Mouse (Mus musculus) intestine, embryonic 14.5 days (tissue): ENCODE measurements around the gene Htr3b. TPM values are rescaled to one million over a fixed set of nuclear protein-coding genes. Genes with fewer than 3 reads are reported as not detected.

Experiments used
- ATAC-seq: fragments of 200-750 bp; cut with Nextera tagmentation; replicated peaks from 2 replicates; pipeline ENCODE4 v1.8.0; 2017; ENCODE audit warnings: low read depth, moderate number of reproducible peaks, moderate TSS enrichment, moderate library complexity; ENCODE audit not compliant: low FRiP score, low TSS enrichment
- DNase-seq: peaks from one replicate; pipeline ENCODE4 v3.0.0-alpha.2; 2018; ENCODE audit warnings: low spot score
- H3K27ac ChIP-seq: fragments of 300-500 bp; sonication (generic); 2 replicates; pipeline ENCODE4 v1.5.1; 2014; ENCODE audit warnings: low read depth, mild to moderate bottlenecking, control low read depth
- H3K27me3 ChIP-seq: fragments of 300-500 bp; sonication (generic); replicated peaks from 2 replicates; pipeline ENCODE4 v1.6.1; 2014; ENCODE audit warnings: low read length, control low read depth; ENCODE audit not compliant: control insufficient read depth, insufficient read depth
- H3K36me3 ChIP-seq: fragments of 300-500 bp; sonication (generic); 2 replicates; pipeline ENCODE4 v1.6.1; 2014; ENCODE audit warnings: low read length, control low read depth; ENCODE audit not compliant: control insufficient read depth, insufficient read depth
- H3K4me1 ChIP-seq: fragments of 300-500 bp; sonication (generic); replicated peaks from 2 replicates; pipeline ENCODE4 v1.6.1; 2014; ENCODE audit warnings: low read length, control low read depth, mixed read lengths; ENCODE audit not compliant: control insufficient read depth, insufficient read depth
- H3K4me2 ChIP-seq: fragments of 300-500 bp; sonication (generic); 2 replicates; pipeline ENCODE4 v1.6.1; 2014; ENCODE audit warnings: low read length
- H3K4me3 ChIP-seq: fragments of 300-500 bp; sonication (generic); 2 replicates; pipeline ENCODE4 v1.5.1; 2014; ENCODE audit warnings: low read depth, low read length, control low read depth, mixed read lengths
- H3K9ac ChIP-seq: fragments of 300-500 bp; sonication (generic); 2 replicates; pipeline ENCODE4 v1.6.1; 2014; ENCODE audit warnings: mild to moderate bottlenecking, low read length
- H3K9me3 ChIP-seq: fragments of 300-500 bp; sonication (generic); 2 replicates; pipeline ENCODE4 v1.6.1; 2016; ENCODE audit warnings: low read length, control low read depth; ENCODE audit not compliant: control insufficient read depth
- WGBS: fragments of 180-500 bp; shearing (Covaris S2); extraction: QIAGEN DNeasy Blood & Tissue Kit; methylation state at CpG from one replicate; pipeline ENCODE4 v1.1.7; 2014; 5-methylcytosine and 5-hydroxymethylcytosine counted together
- polyA plus RNA-seq: library from polyadenylated mRNA; unstranded; fragments of >200 nt; fragmentation: Nextera tagmentation; extraction: Ambion mirVana; gene quantifications from 2 replicates; pipeline ENCODE4 v1.2.1, GENCODE M21; 2014

The Htr3b gene
- polyA plus RNA-seq, 1 experiment from 2014 or later, result 2.3 TPM

DNA sequence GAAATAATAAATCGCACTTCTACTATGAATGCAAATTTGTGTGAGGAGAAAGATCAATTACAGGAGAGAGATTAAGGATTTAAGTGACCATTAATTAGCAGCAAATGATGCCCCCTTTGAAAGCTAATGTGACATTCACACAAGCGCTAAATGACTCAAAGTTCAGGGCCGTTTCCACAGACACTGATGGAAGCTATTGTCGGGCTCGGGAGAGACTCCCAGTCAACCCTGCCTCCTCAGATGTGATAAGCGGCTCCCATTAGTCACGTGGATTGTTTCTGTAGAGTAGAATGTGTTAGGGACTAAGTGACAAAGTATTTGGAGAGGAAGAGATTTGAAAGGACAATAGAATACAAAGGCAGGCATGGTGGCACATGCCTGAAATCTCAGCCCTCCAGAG lies 2.7 kb downstream of the Htr3b start:
- no peak overlapping the region for H3K27ac ChIP-seq
- H3K9me3 ChIP-seq, result no peaks in the 10 kb centered on the region
- no peak for DNase-seq
- 0 out of 2 replicates have a peak, but pooled peaks cover 8% of the 10 kb centered on the region for H3K27me3 ChIP-seq
- no peaks in the 10 kb centered on the region for H3K4me1 ChIP-seq
- no peak overlapping the region for H3K9ac ChIP-seq
- no peak overlapping the region for H3K4me3 ChIP-seq
- no peaks in the 10 kb centered on the region for H3K36me3 ChIP-seq
- H3K4me2 ChIP-seq, result no peak overlapping the region
- WGBS, result 44% methylated on average over 7 of the region's 7 CpGs
- no peak for ATAC-seq

DNA sequence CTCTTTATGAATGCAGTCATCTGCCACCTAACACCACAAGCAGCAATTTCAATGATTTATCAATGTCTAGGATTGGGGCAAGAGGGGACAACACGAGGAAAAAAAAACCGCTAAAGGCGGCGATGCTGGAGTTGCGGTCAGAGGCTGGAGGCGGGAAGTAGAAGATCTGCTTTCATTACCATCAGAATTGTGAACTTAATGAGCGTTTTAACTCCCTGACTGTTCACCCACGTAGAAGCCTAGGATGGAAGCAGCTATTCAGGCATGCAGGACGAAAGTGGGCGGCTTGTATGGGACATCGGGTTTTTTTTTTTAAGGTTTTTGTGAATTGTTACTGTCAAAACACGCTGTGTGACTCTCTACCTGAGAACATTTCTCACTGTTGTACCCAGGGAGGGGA lies 3.5 kb downstream of the Htr3b start:
- DNase-seq (no peak), ATAC-seq (no peak)
- 40% methylated on average over 12 of the region's 12 CpGs for WGBS
- Histone ChIP-seq H3K36me3 (no peaks in the 10 kb centered on the region), H3K4me3 (no peak overlapping the region), H3K4me2 (no peak overlapping the region), H3K27ac (no peak overlapping the region), H3K4me1 (no peaks in the 10 kb centered on the region), H3K9ac (no peak overlapping the region), H3K9me3 (no peaks in the 10 kb centered on the region), H3K27me3 (0 out of 2 replicates have a peak, but pooled peaks cover 8% of the 10 kb centered on the region)

DNA sequence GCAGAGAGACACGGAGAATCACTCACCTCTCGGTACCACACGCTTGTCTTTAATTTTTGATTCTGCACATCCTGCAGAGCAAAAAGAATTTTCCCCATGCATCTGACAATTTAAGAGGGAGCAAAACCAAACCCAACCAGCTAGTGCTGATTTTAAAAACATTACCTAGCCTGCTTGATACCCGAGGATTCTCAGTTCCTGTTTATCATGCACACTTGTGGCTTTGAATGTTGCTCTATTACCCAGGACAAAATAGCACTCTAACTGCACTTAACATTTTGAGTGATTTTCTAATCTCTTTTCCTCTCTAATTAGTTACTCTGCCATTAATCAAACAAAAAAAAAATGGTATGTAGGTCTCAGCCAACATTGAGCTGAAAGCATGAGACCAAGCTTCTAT lies 17.2 kb downstream of the Htr3b start:
- Histone ChIP-seq H3K9ac (no peak overlapping the region), H3K4me1 (no peaks in the 10 kb centered on the region), H3K9me3 (no peaks in the 10 kb centered on the region), H3K27me3 (no peaks in the 10 kb centered on the region), H3K4me3 (no peak overlapping the region), H3K27ac (no peak overlapping the region), H3K4me2 (no peak overlapping the region), H3K36me3 (no peaks in the 10 kb centered on the region)
- WGBS, result 86% methylated on average over 4 of the region's 4 CpGs
- no peak for DNase-seq
- ATAC-seq, result no peak

DNA sequence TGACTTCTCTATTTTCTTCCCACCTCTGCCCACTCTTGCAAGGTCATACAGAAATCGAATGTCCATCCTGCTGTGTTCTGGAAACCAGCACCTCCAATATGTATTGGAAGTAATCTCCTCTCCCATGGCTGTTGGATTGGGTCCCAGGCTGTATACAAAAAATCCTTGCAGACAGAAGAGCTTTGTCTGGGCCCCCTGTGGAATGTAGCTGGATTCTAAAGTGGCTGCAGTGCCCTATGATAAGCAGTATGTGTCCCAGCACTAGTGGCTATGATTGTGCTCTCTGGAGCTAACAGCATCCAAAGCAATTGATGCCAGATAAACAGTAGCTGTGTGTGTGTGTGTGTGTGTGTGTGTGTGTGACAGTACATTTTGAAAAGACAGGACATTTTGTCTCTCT lies 22.4 kb downstream of the Htr3b start:
- DNase-seq, result no peak
- Histone ChIP-seq H3K4me1 (no peaks in the 10 kb centered on the region), H3K36me3 (no peaks in the 10 kb centered on the region), H3K27me3 (no peaks in the 10 kb centered on the region), H3K4me3 (no peak overlapping the region), H3K4me2 (no peak overlapping the region), H3K9ac (no peak overlapping the region), H3K9me3 (no peaks in the 10 kb centered on the region), H3K27ac (no peak overlapping the region)
- 79% methylated on average over 1 of the region's 1 CpGs for WGBS
- no peak for ATAC-seq

DNA sequence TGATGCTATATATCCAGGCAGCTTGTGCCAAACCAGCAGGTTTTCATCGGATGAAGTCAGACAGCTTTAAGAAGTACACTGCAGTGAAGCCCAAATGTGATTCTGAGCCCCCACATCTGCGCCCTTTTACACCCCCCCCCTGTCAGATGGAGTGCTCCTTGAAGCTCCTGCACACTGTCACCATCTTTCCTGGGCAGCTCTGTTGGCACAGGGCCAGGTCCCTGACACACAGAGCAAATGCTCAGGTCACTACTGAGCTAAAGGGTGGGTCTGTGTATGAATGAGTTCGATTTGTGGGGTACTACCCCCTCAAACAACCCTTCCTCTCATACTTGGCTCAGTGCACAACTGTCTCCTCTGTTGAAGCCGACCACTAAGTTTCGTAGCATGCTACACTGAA lies 35.4 kb downstream of the Htr3b start:
- no peak overlapping the region for H3K4me3 ChIP-seq
- 64% methylated on average over 5 of the region's 5 CpGs for WGBS
- H3K9ac ChIP-seq, result no peak overlapping the region
- H3K27me3 ChIP-seq, result no peaks in the 10 kb centered on the region; the same call in 1 of the 2 replicates
- no peak for ATAC-seq
- H3K4me1 ChIP-seq, result no peaks in the 10 kb centered on the region
- H3K36me3 ChIP-seq, result no peaks in the 10 kb centered on the region
- H3K4me2 ChIP-seq, result no peak overlapping the region
- H3K27ac ChIP-seq, result no peak overlapping the region
- DNase-seq, result no peak
- no peaks in the 10 kb centered on the region for H3K9me3 ChIP-seq

DNA sequence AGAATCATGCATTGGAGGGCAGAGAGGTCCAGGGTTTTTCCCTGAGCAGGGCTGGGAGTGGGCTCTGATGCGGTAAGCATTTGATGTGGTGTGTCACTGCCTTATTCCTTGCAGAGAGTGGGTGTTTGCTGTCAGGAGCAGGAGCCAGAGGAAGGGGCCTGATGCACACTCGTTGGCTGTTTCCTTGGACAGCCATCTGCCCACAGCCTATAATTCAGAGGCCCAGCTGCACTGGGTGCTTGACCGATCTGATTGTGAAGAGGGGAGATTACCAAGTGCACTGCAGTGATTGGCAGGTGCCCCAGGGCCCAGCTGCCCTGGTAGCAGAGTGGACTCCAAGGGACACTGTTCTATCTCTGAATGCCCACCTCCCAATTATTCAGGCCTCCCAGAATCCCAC lies 36.0 kb downstream of the Htr3b start:
- ATAC-seq, result no peak
- no peaks in the 10 kb centered on the region; the same call in 1 of the 2 replicates for H3K27me3 ChIP-seq
- no peak overlapping the region for H3K9ac ChIP-seq
- DNase-seq, result no peak
- no peaks in the 10 kb centered on the region for H3K9me3 ChIP-seq
- 67% methylated on average over 3 of the region's 3 CpGs for WGBS
- H3K4me3 ChIP-seq, result no peak overlapping the region
- no peak overlapping the region for H3K4me2 ChIP-seq
- H3K4me1 ChIP-seq, result no peaks in the 10 kb centered on the region
- H3K36me3 ChIP-seq, result no peaks in the 10 kb centered on the region
- no peak overlapping the region for H3K27ac ChIP-seq

DNA sequence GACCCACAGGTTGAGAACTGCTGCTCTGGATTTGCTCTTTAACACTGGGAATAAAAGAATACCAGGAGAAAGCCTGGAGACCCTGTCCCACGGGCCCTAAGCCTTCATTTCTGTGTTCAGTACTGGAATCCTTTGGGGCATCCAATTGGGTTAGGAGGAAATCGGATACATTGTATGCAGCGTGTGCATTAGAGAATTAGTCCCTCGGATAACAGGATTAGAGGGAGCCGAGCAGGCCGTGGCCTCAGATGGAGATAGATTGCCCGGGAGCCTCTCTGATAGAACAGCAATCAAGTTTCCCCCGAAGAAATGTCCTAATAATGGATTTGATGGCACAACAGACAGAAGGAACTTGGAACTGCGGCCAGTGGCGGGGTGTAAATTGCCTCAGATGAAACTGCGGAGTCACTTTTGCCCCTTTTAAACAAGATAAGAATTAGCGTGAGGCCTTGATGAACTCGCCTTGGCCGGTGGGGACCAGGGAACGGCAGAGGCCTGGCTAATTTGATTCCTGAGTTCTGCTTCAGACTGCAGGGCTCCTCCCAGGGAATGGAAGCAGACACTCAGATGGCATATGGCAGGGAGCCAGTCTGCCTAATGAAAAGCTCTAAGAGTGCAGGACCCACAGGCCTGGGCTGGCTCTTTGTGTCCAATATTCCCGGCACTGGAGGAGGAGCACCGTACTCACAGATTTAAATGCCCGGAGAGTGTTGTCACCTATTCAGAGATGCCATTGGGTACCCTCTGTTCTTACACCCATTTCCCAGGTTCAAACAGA lies 48.6 kb downstream of the Htr3b start:
- Histone ChIP-seq H3K4me2 (no peak overlapping the region), H3K9ac (no peak overlapping the region), H3K4me3 (no peak overlapping the region), H3K27ac (no peak overlapping the region), H3K9me3 (no peaks in the 10 kb centered on the region), H3K36me3 (no peaks in the 10 kb centered on the region), H3K4me1 (no peaks in the 10 kb centered on the region), H3K27me3 (no peaks in the 10 kb centered on the region)
- ATAC-seq (no peak), DNase-seq (peak; percentile 55)
- WGBS, result 64% methylated on average over 18 of the region's 18 CpGs

DNA sequence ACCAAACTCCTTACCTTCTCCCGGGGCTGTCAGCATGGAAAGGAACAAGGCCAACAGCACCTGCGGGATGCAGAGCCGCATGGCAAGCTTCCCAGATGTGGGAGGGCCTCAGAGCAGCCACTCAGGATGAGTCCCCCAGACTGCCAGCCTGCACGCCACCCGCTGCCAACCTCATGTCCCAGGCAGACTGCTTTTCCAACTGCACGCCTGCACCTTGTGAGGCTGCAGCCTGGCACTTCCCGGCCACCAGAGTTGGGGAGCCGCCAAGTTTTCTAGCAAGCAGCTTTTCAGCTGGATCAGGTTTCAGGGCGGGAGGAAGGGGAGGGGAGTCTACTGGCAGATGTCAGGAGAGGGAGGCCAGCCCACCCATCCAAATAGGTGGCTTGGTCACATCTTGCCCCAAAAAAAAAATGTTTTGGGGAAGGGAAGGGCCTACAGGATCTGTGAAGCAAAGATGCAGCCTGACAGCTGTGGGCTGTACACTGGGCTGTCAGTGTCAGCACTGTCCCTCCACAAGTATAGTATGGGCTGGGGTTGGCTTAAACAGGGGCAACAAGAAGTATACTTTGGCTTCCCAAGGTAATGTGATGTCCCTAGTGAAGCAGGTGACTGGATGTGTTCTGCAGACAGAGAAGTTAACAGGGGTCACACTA lies 53.8 kb downstream of the Htr3b start, which contains the start of gene Htr3a:
Htr3a (minus strand) TSS at position 215 of the 653 bp plus-strand sequence.
- 0 out of 2 replicates have a peak, but pooled peaks cover 4% of the 10 kb centered on the region for H3K4me1 ChIP-seq
- no peak within 1 kb of the TSS for H3K4me3 ChIP-seq
- no peaks in the 10 kb centered on the region for H3K9me3 ChIP-seq
- peak within 1 kb of the TSS; percentile 20; the same call in 1 of the 2 replicates for H3K4me2 ChIP-seq
- H3K27ac ChIP-seq, result no peak within 1 kb of the TSS
- H3K36me3 ChIP-seq, result no peaks in the 10 kb centered on the region
- no peak for DNase-seq
- no peak within 1 kb of the TSS for H3K9ac ChIP-seq
- 2% methylated on average over 9 of the region's 9 CpGs for WGBS
- ATAC-seq, result no peak
- no peaks in the 10 kb centered on the region for H3K27me3 ChIP-seq
